Mouse (Mus musculus) lung, postnatal 0 days (tissue): ENCODE results near the gene Eif2b3. TPM values are rescaled to one million over a fixed set of nuclear protein-coding genes. Genes with fewer than 3 reads are reported as not detected.

Source experiments
- ATAC-seq: fragments of 200-750 bp; cut with Nextera tagmentation; 2 replicates; pipeline ENCODE4 v1.8.0; 2017; ENCODE audit warnings: moderate library complexity
- DNase-seq: peaks from one replicate; pipeline ENCODE4 v3.0.0-alpha.2; 2016; ENCODE audit warnings: low spot score
- H3K27ac ChIP-seq: fragments of 300-500 bp; sonication (generic); 2 replicates; pipeline ENCODE4 v1.5.1; 2014; ENCODE audit warnings: antibody characterized with exemption, mild to moderate bottlenecking, low read length, mixed read lengths
- H3K27me3 ChIP-seq: fragments of 300-500 bp; sonication (generic); replicated peaks from 2 replicates; pipeline ENCODE4 v1.6.1; 2014; ENCODE audit warnings: low read length, mixed read lengths; ENCODE audit not compliant: insufficient read depth
- H3K36me3 ChIP-seq: fragments of 300-500 bp; sonication (generic); 2 replicates; pipeline ENCODE4 v1.6.1; 2014; ENCODE audit warnings: low read length, mixed read lengths; ENCODE audit not compliant: insufficient read depth
- H3K4me1 ChIP-seq: fragments of 300-500 bp; sonication (generic); 2 replicates; pipeline ENCODE4 v1.6.1; 2014; ENCODE audit warnings: antibody characterized with exemption, low read depth, low read length, mixed read lengths; ENCODE audit not compliant: insufficient read depth
- H3K4me2 ChIP-seq: fragments of 300-500 bp; sonication (generic); replicated peaks from 2 replicates; pipeline ENCODE4 v1.6.1; 2014; ENCODE audit warnings: low read depth, mild to moderate bottlenecking, low read length, moderate library complexity, mixed read lengths
- H3K4me3 ChIP-seq: fragments of 300-500 bp; sonication (generic); 2 replicates; pipeline ENCODE4 v1.5.1; 2014; ENCODE audit warnings: low read depth, low read length
- H3K9ac ChIP-seq: fragments of 300-500 bp; sonication (generic); replicated peaks from 2 replicates; pipeline ENCODE4 v1.6.1; 2014; ENCODE audit warnings: low read depth, mild to moderate bottlenecking
- H3K9me3 ChIP-seq: fragments of 300-500 bp; sonication (generic); 2 replicates; pipeline ENCODE4 v1.6.1; 2016; ENCODE audit warnings: low read length, mixed read lengths
- CTCF ChIP-seq: IDR thresholded peaks from 2 replicates; pipeline ENCODE4 v1.5.1; 2016; ENCODE audit warnings: antibody characterized with exemption, mild to moderate bottlenecking
- EP300 ChIP-seq: IDR thresholded peaks from 2 replicates; pipeline ENCODE4 v1.6.1; 2016; ENCODE audit warnings: antibody characterized with exemption, mild to moderate bottlenecking, control low read depth
- WGBS: fragments of 180-500 bp; shearing (Covaris S2); extraction: QIAGEN DNeasy Blood & Tissue Kit; methylation state at CpG from one replicate; pipeline ENCODE4 v1.1.7; 2014; 5-methylcytosine and 5-hydroxymethylcytosine counted together
- polyA plus RNA-seq: library from polyadenylated mRNA; unstranded; fragments of >200 nt; fragmentation: Nextera tagmentation; extraction: Ambion mirVana; gene quantifications from 2 replicates; pipeline ENCODE4 v1.2.1, GENCODE M21; 2015

The Eif2b3 gene
- polyA plus RNA-seq, 1 experiment from 2014 or later: 21.9 TPM

GRCm38 (mm10) chr4:117014901-117015415, 4.2 kb upstream of the Eif2b3 start:
- TF ChIP-seq CTCF (no peak), EP300 (no peak)
- no peak for ATAC-seq

GRCm38 (mm10) chr4:117017738-117018137, 1.5 kb upstream of the Eif2b3 start:
- ATAC-seq (no peak), DNase-seq (no peak)
- Histone ChIP-seq H3K4me2 (no peak overlapping the region), H3K9ac (no peak overlapping the region), H3K9me3 (no peaks in the 10 kb centered on the region), H3K36me3 (no peaks in the 10 kb centered on the region), H3K27ac (no peak overlapping the region), H3K4me1 (no peaks in the 10 kb centered on the region), H3K27me3 (no peaks in the 10 kb centered on the region), H3K4me3 (no peak overlapping the region)
- TF ChIP-seq EP300: no peak
- peak; percentile 18; the same call in 1 of the 2 replicates for TF ChIP-seq CTCF
- 79% methylated on average over 2 of the region's 2 CpGs for WGBS

More at GRCm38 (mm10) chr4:117014901-117015415, 4.2 kb upstream of the Eif2b3 start:
- H3K4me2 ChIP-seq: no peak overlapping the region
- no peak overlapping the region for H3K27ac ChIP-seq
- no peaks in the 10 kb centered on the region for H3K36me3 ChIP-seq
- H3K9me3 ChIP-seq: no peaks in the 10 kb centered on the region
- H3K4me3 ChIP-seq: no peak overlapping the region
- H3K27me3 ChIP-seq: no peaks in the 10 kb centered on the region
- no peak overlapping the region for H3K9ac ChIP-seq
- no peak for DNase-seq
- no peaks in the 10 kb centered on the region for H3K4me1 ChIP-seq
- 43% methylated on average over 4 of the region's 4 CpGs for whole genome bisulfite sequencing

GRCm38 (mm10) chr4:117018327-117018726, 875 bp upstream of the Eif2b3 start:
- Histone ChIP-seq H3K27me3 (no peaks in the 10 kb centered on the region), H3K9ac (no peak overlapping the region), H3K9me3 (no peaks in the 10 kb centered on the region), H3K36me3 (no peaks in the 10 kb centered on the region), H3K4me2 (no peak overlapping the region), H3K4me1 (no peaks in the 10 kb centered on the region), H3K4me3 (no peak overlapping the region), H3K27ac (no peak overlapping the region)
- TF ChIP-seq EP300 (no peak), CTCF (no peak)
- WGBS: 88% methylated on average over 7 of the region's 7 CpGs
- DNase-seq (no peak), ATAC-seq (no peak)

GRCm38 (mm10) chr4:117023469-117023868, 4.3 kb downstream of the Eif2b3 start:
- WGBS: 96% methylated on average over 4 of the region's 4 CpGs
- DNase-seq: no peak
- Histone ChIP-seq H3K27ac (no peak overlapping the region), H3K4me1 (no peaks in the 10 kb centered on the region), H3K4me3 (no peak overlapping the region), H3K9ac (no peak overlapping the region), H3K9me3 (no peaks in the 10 kb centered on the region), H3K4me2 (no peak overlapping the region), H3K36me3 (no peaks in the 10 kb centered on the region), H3K27me3 (no peaks in the 10 kb centered on the region)
- no peak for ATAC-seq
- TF ChIP-seq EP300 (no peak), CTCF (no peak)

GRCm38 (mm10) chr4:117031105-117031504, 11.9 kb downstream of the Eif2b3 start:
- Histone ChIP-seq H3K9ac (no peak overlapping the region), H3K27ac (no peak overlapping the region), H3K27me3 (no peaks in the 10 kb centered on the region), H3K9me3 (no peaks in the 10 kb centered on the region), H3K36me3 (no peaks in the 10 kb centered on the region), H3K4me1 (no peaks in the 10 kb centered on the region), H3K4me3 (no peak overlapping the region), H3K4me2 (no peak overlapping the region)
- peak; percentile 46 for TF ChIP-seq CTCF
- no peak for TF ChIP-seq EP300
- no peak for ATAC-seq
- 100% methylated on average over 1 of the region's 1 CpGs for WGBS
- peak; percentile 13 for DNase-seq

GRCm38 (mm10) chr4:117039925-117040687, 20.9 kb downstream of the Eif2b3 start:
- DNase-seq (peak; percentile 51), ATAC-seq (no peak)
- Histone ChIP-seq H3K9ac (no peak overlapping the region), H3K36me3 (no peaks in the 10 kb centered on the region; the same call in 1 of the 2 replicates), H3K4me2 (no peak overlapping the region), H3K9me3 (no peaks in the 10 kb centered on the region), H3K4me1 (peaks cover 16% of the 10 kb centered on the region), H3K4me3 (no peak overlapping the region), H3K27ac (peak overlapping the region; percentile 66), H3K27me3 (no peaks in the 10 kb centered on the region)
- TF ChIP-seq EP300 (no peak), CTCF (no peak)
- WGBS: 31% methylated on average over 9 of the region's 9 CpGs
